ENCODE assay signal across 9 mouse cellular contexts in the genomic region with DNA sequence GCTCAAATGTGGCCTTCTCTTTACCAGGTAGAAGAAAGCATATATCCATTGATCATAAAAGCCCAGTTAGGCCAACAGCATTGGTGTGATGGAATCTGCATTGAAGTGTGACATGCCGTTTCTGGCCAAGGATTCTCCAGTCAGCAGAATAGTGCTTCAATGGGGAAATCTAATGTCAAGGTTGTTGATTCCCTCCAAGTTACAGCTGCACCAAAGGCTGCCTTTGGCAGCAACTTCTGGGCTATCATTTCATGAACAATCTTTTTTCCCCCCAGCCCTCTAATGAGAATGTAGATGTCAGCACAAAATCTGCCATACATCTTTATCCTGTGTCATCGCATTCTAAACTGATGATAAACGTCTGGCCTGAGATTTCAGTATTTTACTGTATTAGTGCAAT.
"Had no signal": no experiment of that assay in that cellular context is flagged by ENCODE, and none has a peak within 500 bp of the region (broad histone marks: within the 10 kb centered on the region; RNA-seq: fewer than 3 reads in every experiment).

No protein-coding gene starts in this region.

- DNase-seq: lung, adult 18-20 months; lung, embryonic 14.5 days; lung, postnatal 10 days; lung, postnatal 4 days; midbrain, embryonic 14.5 days; right cerebral cortex, postnatal 14 days; thymus, adult 2 months; thymus, postnatal 14 days; thymus, postnatal 36 days had no signal
